Mouse (Mus musculus) adrenal gland, adult 10 weeks (tissue): ENCODE measurements around the gene Ssu2. TPM values are rescaled to one million over a fixed set of nuclear protein-coding genes. Genes with fewer than 3 reads are reported as not detected.

Source experiments
- polyA plus RNA-seq: library from polyadenylated mRNA; stranded (reverse); fragments of 350-450 nt; fragmentation: Illumina TruSeq; extraction: RNeasy Lipid Tissue Mini Kit (QIAGEN cat#74804); gene quantifications from one replicate; pipeline ENCODE4 v1.2.3, GENCODE M21; 2014; ENCODE audit warnings: low read depth, low replicate concordance

The Ssu2 gene
- 1.2 TPM for polyA plus RNA-seq

GRCm38 (mm10) chr6:112387947-112388346 is at the start of gene Ssu2:
Gene Ssu2, minus strand, starts transcription at chr6:112388023.

Other genes with a start within 250 kb of the Ssu2 start
- 1.7 TPM for gene Lmcd1, start 114.3 kb downstream of the Ssu2 start, polyA plus RNA-seq
- not detected for gene Cav3, start 71.5 kb upstream of the Ssu2 start, polyA plus RNA-seq
- 155 TPM for gene Oxtr, start 101.9 kb upstream of the Ssu2 start, polyA plus RNA-seq